Mouse (Mus musculus): ENCODE measurements around the gene Abca1.

Abca1 gene

GRCm38 (mm10) chr4:53009183-53009582 is 150.5 kb downstream of the Abca1 start:
- DNase-seq (ENCODE audit: low spot score in 2 of 2) = no peak

- DNase-seq (ENCODE audit: low spot score in 2 of 2) = no peak
These were observed 159.5 kb downstream of the Abca1 start for GRCm38 (mm10) chr4:53000154-53000553.

DNA sequence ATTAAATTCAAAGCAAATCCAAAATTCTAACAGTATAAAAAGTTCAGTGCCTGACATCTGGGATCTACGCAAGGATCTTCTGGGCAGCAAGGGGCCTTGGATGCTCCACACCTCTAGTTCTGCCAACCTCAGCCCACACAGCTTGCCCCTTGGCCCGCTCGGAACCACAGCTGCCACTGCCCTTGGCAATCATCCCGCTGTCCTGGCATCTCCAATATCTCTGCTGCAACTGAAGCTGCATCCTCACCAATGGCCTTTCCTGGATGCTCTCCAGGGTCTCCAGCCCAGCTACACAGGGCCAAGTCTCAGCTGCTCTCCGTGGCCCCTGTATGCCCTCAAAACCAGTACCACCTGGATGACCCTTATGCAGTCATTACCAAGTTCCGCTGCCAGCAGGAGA is 160.2 kb downstream of the Abca1 start:
- no peak for DNase-seq (ENCODE audit: low spot score in 2 of 2)

- no peak for DNase-seq (ENCODE audit: low spot score in 2 of 2)
These were observed 170.4 kb downstream of the Abca1 start, which contains the start of gene Nipsnap3a for GRCm38 (mm10) chr4:52989248-52989647. Nipsnap3a (plus strand) TSS chr4:52989272.

DNA sequence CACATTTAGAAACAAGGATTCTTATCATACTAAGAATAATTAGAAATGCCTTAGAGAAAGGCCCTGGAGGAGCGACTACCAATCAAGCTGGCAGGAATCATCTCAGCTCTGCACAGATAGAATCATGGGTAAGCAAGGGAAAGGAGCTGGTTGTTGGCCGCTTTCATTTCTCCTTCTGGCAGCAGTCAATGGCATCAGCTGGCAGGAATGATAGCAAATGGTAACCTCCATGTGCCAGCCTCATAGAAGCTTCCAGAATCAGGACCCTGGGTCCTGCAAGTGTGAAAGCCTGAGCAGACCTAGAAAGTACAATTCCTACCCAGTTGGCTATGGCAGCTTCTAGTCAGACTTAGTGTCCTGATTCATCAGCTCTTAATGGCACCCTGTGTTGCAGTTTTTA is 173.4 kb downstream of the Abca1 start:
- DNase-seq (ENCODE audit: low spot score in 2 of 2) = no peak

- DNase-seq (ENCODE audit: low spot score in 2 of 2) = no peak
These were observed 174.5 kb downstream of the Abca1 start for GRCm38 (mm10) chr4:52985216-52985615.
